Mouse (Mus musculus): ENCODE results near the gene Msl1.

DNA sequence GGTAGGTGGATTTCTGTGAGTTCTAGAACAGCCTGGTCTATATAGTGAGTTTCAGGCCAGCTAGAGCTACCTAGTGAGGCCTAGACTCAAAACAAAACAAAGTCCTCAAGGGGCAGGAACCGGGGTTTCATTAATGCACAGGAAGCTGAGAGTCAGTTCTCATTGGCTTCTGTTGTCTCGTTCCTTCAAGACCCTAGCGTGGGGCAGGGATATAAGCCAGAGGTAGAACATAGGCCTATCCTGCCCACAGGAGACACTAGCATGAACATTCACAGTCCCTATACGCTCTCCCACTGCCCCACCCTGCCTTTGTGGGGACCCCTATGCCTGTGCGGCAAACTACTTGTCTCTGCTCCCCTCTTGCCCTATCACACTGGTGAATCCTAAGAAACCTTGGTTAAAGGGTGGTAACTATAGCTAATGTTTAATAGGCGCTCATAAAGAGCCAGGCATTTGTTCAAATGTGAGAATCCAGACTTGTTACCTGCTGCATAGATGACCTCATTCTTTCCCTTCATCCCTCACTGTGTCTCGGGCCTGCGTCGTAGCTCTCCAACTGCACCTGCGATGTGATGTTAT lies 42.7 kb upstream of the Msl1 start:
- TF ChIP-seq POLR2A (IDR thresholded peaks at IDR 0.05; ENCODE audit: borderline replicate concordance, extremely low read depth, low read depth, low read length) = no peak
- no peak for TF ChIP-seq CTCF (IDR thresholded peaks at IDR 0.05; ENCODE audit: insufficient read depth, low read length)
